Mouse (Mus musculus) adrenal gland, adult (tissue): ENCODE measurements at regions not wholly inside any gene's neighbourhood (a gene's known extent, or its start where the extent isn't known, plus 50 kb on each side); places are given as distances from the start of the nearest gene placed in this dataset.
A peak's percentile ranks its signal among the peaks of the same experiment; 100 is the strongest.

ENCODE experiments used
- DNase-seq, 2 experiments: peaks; one replicate each; pipeline ENCODE4 v3.0.0; 2022 to 2023; ENCODE audit warnings: low spot score in 1 of 2; ENCODE audit not compliant: inconsistent age in 2 of 2

- DNase-seq, result peak in 1 of 2 experiments; percentile 38
Measured at GRCm38 (mm10) chr2:40000456-40000855, 774.2 kb upstream of the Ppp6c start.
